Mouse (Mus musculus) testis, postnatal 10 days (tissue): ENCODE results near the gene Lipe.
"Not testable (repeated sequence)": the region's sequence is repeated elsewhere in the genome, so short reads cannot be mapped to it uniquely, and the experiment has no call there.

ENCODE experiments used
- DNase-seq: peaks from one replicate; pipeline ENCODE4 v3.0.0; 2021; ENCODE audit warnings: low spot score

Gene Lipe

DNA sequence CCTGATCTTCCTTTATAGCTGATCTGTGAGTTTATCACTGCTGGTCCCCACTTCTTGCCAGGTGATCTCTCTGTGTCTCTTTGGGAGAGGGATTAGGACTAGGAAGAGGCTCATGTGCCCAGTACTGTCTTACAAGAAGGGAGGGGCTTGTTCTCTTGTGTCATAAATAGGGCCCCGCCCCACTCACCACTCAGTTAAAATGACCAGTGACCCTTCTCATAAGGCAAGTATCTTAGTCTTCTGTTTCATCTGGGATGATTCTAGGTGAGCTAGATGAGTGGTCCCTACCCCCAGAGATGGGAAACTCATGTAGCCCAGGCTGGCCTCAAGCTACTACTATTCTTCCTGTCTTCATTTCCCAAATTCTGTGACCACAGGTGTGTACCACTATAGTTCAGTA is at the start of gene Lipe:
TSS of gene Lipe (minus strand) at position 101 of the 400 bp plus-strand sequence.
- no peak for DNase-seq

DNA sequence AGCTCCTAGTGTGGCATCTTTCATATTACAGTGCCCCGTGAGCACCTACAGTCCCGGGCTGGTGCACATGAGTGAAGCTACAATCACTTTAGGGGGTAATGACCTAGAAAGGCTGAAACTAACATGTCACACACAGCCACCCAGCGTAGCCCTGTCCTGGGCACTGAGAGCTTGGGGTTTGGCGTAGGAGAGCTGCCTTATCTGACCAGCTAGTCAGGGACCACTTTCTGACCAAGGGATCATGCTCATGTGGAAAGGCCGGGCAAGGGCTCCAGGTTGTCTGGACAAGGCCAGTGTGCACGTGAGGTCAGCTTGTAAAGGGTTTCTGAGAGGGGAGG is 42.3 kb upstream of the Lipe start:
- no peak for DNase-seq

DNA sequence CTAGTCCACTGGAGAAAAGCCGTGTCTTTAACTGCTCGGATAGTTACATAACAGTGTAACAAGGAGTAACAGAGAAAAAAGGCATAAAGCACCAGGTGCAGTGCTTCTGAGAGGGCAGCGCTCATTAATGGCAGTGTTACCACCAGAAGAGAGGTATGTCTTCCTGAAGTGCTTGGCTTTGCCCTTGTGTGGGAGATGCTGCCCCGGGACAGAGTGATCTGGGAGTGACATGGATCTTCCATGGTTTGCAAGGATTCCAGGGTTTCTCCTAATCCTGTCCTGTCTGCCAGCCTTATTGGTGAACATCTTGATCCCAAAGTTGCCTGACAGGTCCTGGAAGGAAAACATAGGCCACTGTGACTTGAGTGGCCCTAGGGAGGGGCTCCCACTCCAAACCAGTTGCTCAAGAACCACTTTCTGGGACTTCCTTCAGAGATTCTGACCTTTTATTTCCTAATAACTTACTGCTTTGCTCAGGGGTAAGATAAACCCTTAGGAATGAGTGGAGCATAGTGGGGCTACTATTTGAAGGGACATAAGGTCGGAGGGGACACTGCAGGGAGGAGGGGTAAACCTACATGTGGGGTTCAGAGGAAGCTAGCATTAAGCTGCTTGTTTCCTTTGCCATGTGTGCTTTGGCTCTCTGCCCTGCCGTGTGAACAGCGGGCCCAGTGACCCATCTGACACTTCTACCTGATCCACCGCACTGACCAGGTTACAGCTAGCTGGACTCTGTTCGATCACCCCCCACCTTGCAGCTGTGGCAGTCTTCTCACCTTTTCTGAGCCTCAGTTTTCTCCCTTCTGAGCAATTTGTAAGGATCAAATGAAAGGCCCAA is 41.7 kb upstream of the Lipe start:
- DNase-seq: no peak

DNA sequence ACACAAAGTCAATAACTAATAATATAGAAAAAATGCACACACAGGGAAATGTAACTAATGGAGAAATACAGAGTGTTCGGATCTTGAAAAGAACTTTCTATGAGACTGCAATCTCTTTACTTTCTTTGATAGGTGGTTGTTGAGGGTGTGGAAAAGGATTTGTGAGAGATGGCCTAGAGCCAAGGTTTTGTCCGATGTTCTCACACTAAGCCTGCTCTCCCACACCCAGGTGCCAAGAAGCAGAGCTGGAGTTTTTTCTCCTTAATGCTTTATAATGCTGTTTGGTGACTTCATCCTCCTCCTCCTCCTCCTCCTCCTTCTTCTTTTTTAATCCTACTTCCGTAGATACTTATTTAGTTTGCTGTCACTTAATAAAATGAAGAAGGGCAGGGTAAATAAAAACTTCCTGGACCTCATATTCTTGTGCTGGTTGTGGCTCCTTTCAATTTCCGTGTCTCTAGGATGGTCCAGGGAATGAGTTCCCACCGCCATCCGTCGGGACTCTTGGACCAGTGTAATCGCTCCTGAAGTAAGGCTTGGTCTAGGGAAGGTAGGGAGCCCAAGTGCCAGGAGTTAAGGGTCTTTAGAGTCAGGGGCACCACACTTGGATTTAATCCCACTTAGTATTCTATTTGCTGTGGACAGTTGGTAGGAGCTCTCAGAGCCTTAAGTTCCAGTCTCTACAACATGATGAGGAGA is 40.8 kb upstream of the Lipe start:
- DNase-seq: no peak

DNA sequence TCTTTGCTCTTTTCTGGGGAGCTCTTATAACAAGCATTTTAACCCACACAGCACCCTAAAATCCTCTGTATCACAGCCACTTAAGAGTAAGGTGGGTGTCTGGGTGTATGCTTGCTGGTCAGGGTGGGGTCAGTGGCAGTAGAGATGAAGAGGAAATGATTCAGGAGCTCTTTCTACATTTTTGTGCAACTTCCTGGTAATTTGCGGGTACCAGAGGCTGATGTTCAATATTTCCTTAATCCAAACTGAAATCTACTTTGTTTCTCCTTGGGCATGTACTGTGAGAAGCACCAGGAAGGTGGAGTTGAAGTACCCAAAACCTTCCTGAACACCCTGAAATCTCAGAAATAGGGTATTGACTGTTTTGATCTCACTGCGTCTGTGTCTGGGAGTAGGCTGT is 38.2 kb upstream of the Lipe start:
- DNase-seq: no peak

DNA sequence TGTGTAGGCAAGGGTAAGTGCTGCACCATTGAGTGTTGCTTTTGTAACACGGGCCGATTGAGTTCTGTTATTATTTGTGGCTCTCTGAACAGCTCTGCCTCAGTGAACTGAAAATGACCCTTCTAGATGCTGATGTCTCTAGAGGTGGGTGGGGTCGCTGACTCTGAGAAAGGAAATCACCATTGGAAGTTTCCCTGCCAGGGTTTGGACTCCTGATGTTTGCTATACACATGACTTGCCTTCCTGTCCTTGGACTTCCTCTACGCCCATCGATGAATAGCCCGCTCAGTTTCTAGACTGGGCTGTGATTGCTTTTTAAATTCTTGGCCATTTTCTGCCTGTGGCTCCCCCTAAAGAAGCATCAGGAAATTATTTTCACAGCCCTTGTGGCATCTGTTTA is 37.7 kb upstream of the Lipe start:
- DNase-seq: no peak

DNA sequence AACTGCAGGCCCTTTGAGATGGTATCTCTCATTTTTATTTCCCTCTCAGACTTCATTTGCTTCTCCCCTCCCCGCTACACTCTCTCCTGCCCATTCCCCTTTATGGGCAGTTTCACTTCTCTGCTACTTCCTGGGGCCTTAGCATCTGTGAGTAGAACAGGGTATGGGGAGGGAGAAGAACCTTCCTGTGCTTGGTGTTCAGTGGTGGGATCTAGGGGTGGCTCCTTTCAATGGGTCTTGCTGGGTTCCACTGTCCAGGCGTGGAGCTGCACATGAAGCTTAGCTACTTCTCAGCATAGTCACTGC is 37.0 kb upstream of the Lipe start:
- DNase-seq: no peak

DNA sequence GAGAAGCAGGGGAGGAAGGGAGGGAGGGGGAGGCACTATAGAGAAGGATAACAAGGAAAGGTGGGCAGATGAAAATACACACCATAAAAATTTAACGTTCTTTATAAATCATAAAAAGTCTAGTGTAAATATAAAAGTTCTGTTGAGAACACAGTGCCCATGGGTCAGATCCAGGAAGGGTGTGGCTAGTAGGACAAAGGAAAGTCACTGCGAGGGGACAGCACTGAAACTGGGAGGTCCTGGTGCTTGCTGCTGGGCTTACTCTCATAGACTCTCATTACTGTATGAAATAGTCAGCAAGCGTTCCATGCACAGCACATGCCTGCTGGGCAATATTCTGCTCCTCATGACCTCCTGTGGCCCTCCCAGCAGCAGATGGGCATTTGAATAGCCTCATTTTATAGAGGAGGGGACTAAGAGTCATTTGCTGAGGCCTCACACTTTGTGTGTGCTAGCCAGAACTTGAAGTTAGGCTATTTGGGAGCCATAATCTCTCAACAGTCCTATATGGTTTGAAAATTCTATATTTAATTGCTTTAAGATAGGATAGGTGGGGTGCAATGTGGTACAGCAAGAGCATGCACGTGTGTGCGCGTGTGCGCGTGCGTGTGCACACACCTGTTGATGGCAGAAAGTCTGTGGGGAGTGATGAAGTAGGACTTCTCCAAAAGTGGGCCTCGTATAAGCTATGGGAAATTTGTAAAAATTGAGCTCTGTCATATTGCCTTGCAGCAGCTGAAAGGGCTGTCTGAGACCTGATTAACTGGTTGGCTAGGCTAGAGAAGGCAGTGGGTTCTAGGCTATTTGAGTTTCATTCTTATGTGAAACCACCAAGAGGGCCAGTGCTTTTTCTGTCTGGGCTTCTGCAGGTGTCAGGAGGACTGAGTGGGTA is 36.4 kb upstream of the Lipe start:
- DNase-seq: no peak

DNA sequence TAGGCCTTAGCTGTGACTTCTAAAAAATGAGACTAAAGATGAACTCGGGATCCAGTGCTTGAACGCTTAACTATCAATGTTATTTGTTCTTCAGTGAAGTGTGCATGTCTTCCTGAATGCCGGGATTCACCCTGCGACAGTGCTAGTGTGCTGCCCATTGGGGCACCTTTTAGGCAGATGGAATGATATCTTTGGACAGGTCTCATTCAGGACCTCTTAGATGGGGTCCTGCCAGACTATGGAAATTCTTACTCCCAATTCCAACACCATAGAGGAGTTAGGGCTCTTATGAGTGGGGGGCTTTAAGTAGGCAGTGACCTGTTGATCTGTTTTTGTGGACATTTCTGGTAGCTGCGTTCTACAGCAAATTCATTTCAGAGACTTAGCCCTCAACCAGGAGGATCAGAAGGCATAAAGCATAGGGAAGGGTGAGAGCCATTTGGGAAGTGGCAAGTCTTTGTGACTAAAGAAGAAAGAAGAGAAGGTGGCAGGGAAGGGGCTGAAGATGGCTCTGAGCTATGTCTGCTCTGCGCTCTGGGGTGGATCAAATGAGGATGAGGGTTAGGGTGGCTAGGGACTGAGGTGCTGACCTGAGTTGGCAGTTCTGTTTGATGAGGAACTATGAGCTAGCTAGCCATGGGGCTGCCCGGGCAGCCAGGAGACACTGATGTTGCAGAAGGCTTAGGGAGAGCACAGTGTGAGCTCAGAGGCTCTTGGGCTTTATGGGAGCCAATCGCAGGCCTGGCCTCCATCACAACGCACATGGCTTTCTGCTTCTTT is 35.5 kb upstream of the Lipe start:
- no peak for DNase-seq

DNA sequence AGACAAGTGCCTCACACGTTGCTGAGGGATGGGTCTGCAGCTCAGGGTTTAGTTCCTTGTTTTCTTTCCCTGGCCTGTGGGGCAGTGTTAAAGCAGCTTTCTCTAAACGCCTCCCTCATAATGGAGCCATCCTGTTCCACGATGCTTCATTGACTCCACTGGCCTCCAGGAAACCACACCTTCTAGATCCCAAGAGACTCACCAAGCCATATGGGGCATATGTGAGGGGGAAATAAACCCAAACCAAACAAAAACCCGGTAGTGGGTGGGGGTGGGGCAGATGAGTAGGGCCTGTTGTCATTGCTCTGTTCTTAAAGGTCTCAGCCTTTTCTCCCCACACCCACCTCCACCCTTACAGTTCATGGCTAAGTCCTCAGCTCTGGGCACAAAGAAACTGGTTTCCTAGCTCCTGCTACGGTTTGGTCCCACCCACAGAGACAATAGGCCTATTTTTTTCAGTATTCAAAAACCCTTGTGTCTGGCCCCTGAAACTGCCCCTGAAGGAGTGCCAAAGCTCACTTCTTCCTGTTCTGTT is 34.6 kb upstream of the Lipe start:
- DNase-seq: no peak

DNA sequence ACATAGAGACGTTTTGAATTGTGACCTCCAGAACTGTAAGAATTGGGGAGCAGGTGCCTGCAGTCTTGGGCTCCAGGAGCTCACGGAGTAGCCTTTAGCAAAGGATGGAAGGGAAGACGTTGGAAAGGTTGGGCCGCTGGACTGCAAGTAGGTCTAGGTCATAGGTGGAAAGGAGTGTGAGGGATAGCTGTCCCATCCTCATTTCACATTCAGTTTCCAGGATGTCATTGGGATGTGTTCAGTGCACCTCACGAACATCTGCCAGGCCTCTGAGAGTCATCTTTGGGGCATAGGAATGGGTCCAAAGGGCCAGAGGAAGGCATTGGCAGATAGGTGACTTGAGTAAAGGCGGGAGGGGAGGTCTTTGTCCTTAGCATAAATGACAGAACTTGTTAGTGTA is 33.9 kb upstream of the Lipe start:
- DNase-seq: no peak

DNA sequence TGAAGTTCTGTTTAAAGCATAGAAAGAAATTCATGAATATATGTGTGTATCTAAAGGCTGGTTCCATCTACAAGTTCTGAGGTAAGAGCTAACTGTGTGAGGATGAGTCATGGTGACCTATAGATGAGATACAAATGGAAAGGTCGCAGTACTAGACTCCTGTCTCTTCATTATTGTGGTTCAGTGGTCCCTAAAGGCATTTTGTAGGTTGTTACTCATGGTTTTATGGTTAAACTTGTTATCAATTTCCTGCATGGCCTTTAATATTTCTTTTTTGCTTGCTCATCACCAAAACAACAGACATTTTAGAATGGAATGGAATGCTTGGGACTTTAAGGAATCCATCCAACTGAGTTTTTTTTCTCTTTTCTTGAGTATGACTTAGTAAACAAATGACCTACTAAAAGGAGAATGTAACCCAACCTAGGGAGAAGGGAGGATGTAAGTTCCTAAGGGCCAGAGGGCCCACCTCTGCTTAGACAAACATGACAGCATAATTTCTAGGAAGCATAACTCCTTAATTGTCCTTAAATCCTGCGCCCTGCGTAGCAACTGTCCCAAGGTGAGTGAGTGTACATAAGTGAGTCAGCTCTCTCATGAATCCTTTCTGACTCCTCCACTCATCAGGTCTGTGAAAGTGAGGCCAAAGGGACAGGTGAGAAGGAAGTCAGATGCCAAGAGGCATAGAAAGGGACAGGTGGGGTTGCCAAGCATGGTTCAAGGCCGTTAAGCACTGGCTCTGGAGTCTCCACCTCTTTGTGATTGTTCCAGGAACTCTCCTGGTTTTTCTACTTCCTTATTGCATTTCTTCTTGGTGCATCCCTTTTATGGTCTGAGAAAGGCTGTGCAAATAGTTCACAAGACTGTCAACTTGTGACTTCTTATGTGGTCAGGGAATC is 31.6 kb upstream of the Lipe start:
- DNase-seq: no peak

DNA sequence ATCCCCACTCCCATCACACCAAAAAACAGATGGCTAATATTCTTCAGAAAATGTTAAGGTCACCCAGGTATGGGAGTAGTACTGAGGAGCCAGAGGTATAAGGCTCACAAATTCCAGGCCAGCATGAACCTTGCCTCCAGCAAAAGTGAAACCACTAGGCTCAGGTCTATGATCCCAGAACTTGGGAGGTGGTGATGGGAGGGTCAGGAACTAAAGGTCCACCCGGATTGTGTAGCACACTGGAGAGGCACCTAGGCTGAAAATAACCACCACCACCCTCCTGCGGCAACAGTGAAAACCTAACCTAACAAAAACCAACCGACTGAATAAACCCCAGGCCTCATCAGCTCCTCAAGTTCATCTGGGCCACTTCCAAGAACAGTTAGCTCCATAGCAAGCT is 29.8 kb upstream of the Lipe start:
- no peak for DNase-seq

DNA sequence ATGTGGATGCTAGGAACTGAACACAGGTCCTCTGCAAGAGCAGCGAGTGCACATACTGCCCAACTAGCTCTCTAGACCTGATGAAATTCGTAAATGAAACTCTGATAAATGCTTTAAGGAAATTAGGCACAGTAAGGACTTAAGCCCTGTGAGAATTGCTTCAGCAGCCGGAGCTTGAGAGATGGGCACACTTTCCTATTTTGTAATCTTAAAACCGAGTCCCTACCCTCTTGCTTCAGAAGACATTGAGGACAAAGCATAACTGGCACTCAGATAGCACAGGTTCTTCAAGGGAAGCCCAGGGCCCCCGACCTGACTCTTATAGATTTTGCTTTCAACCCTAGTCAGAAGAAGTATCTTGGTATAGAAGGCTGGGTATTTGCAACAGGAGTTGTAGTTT is 28.6 kb upstream of the Lipe start:
- no peak for DNase-seq

DNA sequence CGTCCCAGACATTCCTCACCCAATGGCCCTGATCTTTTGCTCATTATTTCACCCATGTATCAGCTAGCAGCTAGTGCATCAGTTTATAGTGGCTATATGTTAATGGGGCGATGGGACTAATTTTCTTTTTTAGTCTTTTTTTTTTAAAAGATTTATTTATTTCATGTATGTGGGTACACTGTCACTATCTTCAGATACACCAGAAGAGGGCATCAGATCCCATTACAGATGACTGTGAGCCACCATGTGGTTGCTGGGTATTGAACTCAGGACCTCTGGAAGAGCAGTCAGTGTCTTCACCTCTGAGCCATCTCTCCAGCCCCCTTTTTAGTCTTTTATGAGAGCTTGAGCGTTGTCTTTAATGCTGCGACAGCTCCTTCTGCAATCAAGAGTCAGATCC is 27.9 kb upstream of the Lipe start:
- DNase-seq: not testable (repeated sequence)

DNA sequence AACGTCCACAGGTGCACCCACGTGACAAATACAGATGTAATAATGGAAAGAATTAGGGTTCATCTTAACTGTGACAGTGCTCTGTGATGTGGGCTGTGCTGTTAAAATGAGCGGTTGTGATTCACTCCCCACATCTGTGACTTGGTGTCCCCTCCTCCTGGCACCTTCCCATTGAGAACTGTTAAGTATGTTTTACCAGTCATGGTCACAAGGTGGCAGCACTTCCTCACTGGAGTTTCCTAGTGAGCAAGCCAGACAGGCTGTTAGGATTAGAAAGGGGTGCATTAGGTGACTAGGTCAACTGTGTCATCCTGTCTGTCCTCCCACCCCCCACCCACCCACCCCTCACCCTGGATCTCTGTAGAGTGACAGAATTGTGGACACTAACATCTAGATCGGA is 25.9 kb upstream of the Lipe start:
- DNase-seq: peak; percentile 91

DNA sequence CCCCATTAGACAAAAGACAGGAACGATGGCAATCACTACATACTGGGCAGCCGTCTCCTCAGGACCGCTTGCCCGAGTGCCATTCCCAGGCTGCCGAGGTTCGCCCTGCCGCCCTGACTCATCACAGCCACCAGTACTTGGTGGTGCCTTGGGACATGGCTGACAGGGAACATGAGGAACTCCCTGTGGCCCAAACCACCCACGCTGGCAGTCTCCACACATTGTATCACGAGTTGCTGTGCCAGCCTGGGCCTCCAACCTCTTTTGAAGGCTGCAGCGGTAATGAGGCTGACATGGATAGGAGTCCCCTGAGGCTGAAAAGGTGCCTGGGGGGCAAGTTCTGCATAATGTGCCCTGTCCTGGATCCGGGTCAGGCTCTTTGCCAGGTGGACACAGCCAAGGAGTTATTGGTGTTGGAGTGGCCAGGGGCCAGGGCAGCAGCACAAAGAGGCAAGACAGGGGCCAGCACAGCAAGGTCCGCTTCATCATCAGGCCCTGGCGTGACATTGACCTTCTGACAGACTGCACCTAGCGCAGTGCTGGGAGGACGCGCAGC is 23.9 kb upstream of the Lipe start:
- no peak for DNase-seq

DNA sequence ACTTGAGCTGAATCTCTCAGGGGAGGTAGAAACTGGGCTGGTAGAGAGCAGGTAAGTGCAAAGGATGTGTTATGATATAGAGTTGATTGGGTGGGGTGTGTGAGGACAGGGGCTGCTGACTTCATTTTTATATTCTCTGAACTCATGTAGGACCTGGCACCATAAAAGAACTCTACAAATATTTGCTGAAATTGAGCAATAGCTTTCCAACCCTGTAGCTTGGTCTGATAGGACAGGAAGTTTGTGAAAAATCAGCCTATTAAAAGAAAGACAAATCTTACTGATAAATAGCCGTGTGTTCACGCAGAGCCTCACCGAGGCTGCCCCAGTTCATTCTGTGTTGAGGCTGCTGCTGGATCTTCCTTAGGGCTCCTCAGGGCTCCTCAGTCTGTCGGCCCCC is 21.4 kb upstream of the Lipe start:
- no peak for DNase-seq

DNA sequence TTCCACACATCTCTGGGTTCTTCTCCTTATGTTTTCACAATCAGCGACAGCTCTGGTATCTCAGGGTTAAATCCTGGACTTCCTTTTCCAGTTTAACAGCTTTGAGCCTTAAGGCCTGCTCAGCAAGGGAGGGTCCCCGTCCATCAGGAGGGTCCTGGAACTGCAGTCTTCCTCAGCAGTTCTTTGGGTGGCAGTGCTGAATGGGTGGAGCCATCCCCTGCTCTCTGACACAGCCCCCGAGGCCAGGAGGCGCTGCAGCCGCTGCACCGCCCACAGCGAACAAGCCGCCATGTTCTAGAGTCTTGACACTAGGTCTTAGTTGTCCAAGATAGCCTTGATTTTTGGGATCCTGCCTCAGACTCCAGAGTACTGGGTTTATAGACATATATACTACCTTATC is 21.0 kb upstream of the Lipe start:
- DNase-seq: no peak

DNA sequence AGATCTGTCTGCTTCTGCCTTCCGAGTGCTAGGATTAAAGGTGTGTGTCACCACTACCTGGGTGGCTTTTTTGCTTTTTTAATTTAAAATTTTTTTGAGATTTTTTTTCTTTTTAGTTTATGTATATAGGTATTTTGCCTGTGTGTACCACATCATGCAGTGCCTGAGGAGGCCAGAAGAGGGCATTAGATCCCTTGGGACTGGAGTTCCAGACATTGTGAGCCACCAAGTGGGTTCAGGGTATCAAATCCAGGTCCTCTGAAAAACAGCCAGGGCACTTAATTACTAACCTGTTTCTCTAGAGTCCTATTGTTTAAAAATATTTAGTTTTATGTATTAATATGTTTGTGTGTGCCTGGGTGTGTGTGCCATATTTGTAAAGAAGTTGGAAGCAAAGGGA is 19.1 kb upstream of the Lipe start:
- peak; percentile 62 for DNase-seq
